Mouse (Mus musculus): ENCODE data around the gene Ica1l. TPM values are rescaled to one million over a fixed set of nuclear protein-coding genes. Genes with fewer than 3 reads are reported as not detected.

The Ica1l gene
- polyA plus RNA-seq, 1 experiment from 2014 or later, result 1.0 TPM

DNA sequence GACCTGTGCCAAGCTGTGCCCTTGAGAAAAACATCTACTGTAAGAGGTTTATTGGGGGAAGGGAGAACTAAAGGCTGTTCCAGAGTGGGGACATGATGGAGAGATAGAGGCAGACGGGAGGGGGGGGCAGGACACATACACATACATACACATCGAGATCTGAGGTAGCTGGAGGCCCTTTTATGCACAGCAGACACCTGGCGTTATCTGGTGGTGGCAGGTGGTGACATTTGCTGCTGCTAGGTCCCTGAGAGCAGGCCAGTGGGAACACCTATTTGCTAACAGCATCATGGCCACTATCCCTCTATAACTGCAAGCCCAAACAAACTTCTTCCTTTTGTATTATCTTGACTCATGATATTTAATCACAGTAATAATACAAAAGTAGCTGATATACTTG is 85.8 kb downstream of the Ica1l start:
- H3K9me3 ChIP-seq, result no peaks in the 10 kb centered on the region
- H3K27me3 ChIP-seq, result no peaks in the 10 kb centered on the region
- WGBS, result 65% methylated on average over 3 of the region's 3 CpGs
- no peak overlapping the region for H3K4me3 ChIP-seq
- ATAC-seq (ENCODE audit: insufficient number of reproducible peaks, low FRiP score, low TSS enrichment, low read depth), result no peak
- H3K4me1 ChIP-seq, result no peaks in the 10 kb centered on the region
- peaks cover 12% of the 10 kb centered on the region; the same call in 1 of the 2 replicates for H3K36me3 ChIP-seq
- no peak overlapping the region for H3K27ac ChIP-seq
- H3K4me2 ChIP-seq, result no peak overlapping the region
- H3K9ac ChIP-seq, result no peak overlapping the region

- Histone ChIP-seq H3K27me3 (no peaks in the 10 kb centered on the region), H3K27ac (no peak overlapping the region), H3K9ac (no peak overlapping the region), H3K4me3 (no peak overlapping the region), H3K36me3 (peaks cover 10% of the 10 kb centered on the region), H3K4me1 (0 out of 2 replicates have a peak, but pooled peaks cover 4% of the 10 kb centered on the region), H3K9me3 (no peaks in the 10 kb centered on the region), H3K4me2 (no peak overlapping the region)
- ATAC-seq (ENCODE audit: insufficient number of reproducible peaks, low FRiP score, low TSS enrichment, low read depth), result no peak
- WGBS, result 97% methylated on average over 4 of the region's 4 CpGs
Observed at GRCm38 (mm10) chr1:59947509-59947908, 95.5 kb downstream of the Ica1l start.

DNA sequence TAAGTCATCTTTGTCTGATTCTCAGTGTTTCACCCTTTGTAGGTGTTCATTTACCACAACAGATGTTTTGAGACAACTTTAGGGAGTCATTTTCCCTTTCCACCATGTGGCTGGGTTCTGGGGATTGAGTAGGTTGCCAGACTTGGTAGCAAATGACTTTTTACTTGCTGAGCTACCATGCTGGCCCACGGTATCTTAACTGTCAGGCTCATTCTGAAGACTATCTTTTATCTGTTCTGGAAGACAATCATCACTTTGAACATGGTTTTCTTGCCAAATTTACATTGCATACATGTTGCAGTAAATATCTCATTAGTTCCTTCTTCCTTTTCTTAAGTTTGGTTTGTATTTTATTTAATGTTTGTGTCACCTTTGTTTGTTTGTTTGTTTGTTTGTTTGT is 97.0 kb downstream of the Ica1l start:
- no peak overlapping the region for H3K4me2 ChIP-seq
- no peak for ATAC-seq (ENCODE audit: insufficient number of reproducible peaks, low FRiP score, low TSS enrichment, low read depth)
- H3K4me1 ChIP-seq, result 0 out of 2 replicates have a peak, but pooled peaks cover 4% of the 10 kb centered on the region
- H3K9ac ChIP-seq, result no peak overlapping the region
- H3K4me3 ChIP-seq, result no peak overlapping the region
- H3K9me3 ChIP-seq, result no peaks in the 10 kb centered on the region
- H3K27ac ChIP-seq, result no peak overlapping the region
- peaks cover 10% of the 10 kb centered on the region for H3K36me3 ChIP-seq
- no peaks in the 10 kb centered on the region for H3K27me3 ChIP-seq
- WGBS, result 72% methylated on average over 1 of the region's 1 CpGs

- Histone ChIP-seq H3K4me2 (no peak overlapping the region), H3K4me3 (no peak overlapping the region), H3K27me3 (no peaks in the 10 kb centered on the region), H3K4me1 (0 out of 2 replicates have a peak, but pooled peaks cover 4% of the 10 kb centered on the region), H3K27ac (no peak overlapping the region), H3K9ac (no peak overlapping the region), H3K36me3 (peaks cover under 1% of the 10 kb centered on the region), H3K9me3 (no peaks in the 10 kb centered on the region)
- WGBS, result 37% methylated on average over 5 of the region's 5 CpGs
- ATAC-seq (ENCODE audit: insufficient number of reproducible peaks, low FRiP score, low TSS enrichment, low read depth), result no peak
Observed at GRCm38 (mm10) chr1:59943825-59944224, 99.2 kb downstream of the Ica1l start.

GRCm38 (mm10) chr1:59942057-59942790 is 100.8 kb downstream of the Ica1l start:
- H3K27ac ChIP-seq, result no peak overlapping the region
- H3K9ac ChIP-seq, result no peak overlapping the region
- H3K4me3 ChIP-seq, result no peak overlapping the region
- no peaks in the 10 kb centered on the region for H3K36me3 ChIP-seq
- WGBS, result 77% methylated on average over 6 of the region's 6 CpGs
- no peaks in the 10 kb centered on the region for H3K27me3 ChIP-seq
- H3K4me2 ChIP-seq, result no peak overlapping the region
- no peak for ATAC-seq (ENCODE audit: insufficient number of reproducible peaks, low FRiP score, low TSS enrichment, low read depth)
- 0 out of 2 replicates have a peak, but pooled peaks cover 4% of the 10 kb centered on the region for H3K4me1 ChIP-seq
- no peaks in the 10 kb centered on the region for H3K9me3 ChIP-seq

GRCm38 (mm10) chr1:59941063-59941462 is 101.9 kb downstream of the Ica1l start:
- ATAC-seq (ENCODE audit: insufficient number of reproducible peaks, low FRiP score, low TSS enrichment, low read depth), result no peak
- Histone ChIP-seq H3K4me1 (0 out of 2 replicates have a peak, but pooled peaks cover 4% of the 10 kb centered on the region), H3K27ac (no peak overlapping the region), H3K4me3 (no peak overlapping the region), H3K9ac (no peak overlapping the region), H3K4me2 (no peak overlapping the region), H3K36me3 (no peaks in the 10 kb centered on the region), H3K27me3 (no peaks in the 10 kb centered on the region), H3K9me3 (no peaks in the 10 kb centered on the region)
- WGBS, result 97% methylated on average over 1 of the region's 1 CpGs

DNA sequence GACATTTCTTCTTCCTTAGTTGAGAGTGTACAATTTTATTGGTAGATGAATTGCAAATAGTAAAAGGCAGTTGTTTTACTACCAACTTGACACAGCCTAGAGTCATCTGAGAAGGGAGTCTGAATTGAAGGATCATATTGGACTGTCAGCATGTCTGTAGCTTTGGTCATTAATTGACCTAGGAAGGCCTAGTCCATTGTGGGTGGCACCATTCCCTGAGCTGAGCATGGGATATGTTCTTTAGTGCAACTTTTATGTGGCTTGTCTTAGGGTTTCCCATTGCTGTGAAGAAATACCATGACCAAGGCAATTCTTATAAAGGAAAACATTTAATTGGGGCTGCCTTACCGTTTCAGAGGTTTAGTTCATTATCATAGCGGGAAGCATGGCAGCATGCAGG is 110.0 kb downstream of the Ica1l start:
- Histone ChIP-seq H3K36me3 (no peaks in the 10 kb centered on the region), H3K9me3 (no peaks in the 10 kb centered on the region), H3K4me2 (no peak overlapping the region), H3K27me3 (no peaks in the 10 kb centered on the region), H3K27ac (no peak overlapping the region), H3K4me1 (no peaks in the 10 kb centered on the region), H3K4me3 (no peak overlapping the region), H3K9ac (no peak overlapping the region)
- WGBS, result 85% methylated on average over 2 of the region's 2 CpGs
- ATAC-seq (ENCODE audit: insufficient number of reproducible peaks, low FRiP score, low TSS enrichment, low read depth), result no peak

Other genes starting within 250 kb of the Ica1l start
- 5.6 and 8.3 TPM in 2 replicates for gene Fam117b, start 130.2 kb downstream of the Ica1l start, polyA plus RNA-seq (2015; fragmentation: Nextera tagmentation; extraction: Ambion mirVana)
- 5.8 and 6.8 TPM in 2 replicates for gene Carf, start 55.1 kb upstream of the Ica1l start, polyA plus RNA-seq (2015; fragmentation: Nextera tagmentation; extraction: Ambion mirVana)
- gene Wdr12, start 55.5 kb upstream of the Ica1l start, polyA plus RNA-seq (2015; fragmentation: Nextera tagmentation; extraction: Ambion mirVana), result 38.9 and 40.6 TPM in 2 replicates
- gene Nbeal1, start 137.4 kb upstream of the Ica1l start, polyA plus RNA-seq (2015; fragmentation: Nextera tagmentation; extraction: Ambion mirVana), result 5.7 and 6.5 TPM in 2 replicates

Measured in limb, embryonic 15.5 days (tissue).